Mouse (Mus musculus): ENCODE data around the gene Zbtb24. TPM values are rescaled to one million over a fixed set of nuclear protein-coding genes. Genes with fewer than 3 reads are reported as not detected.

The Zbtb24 gene
- total RNA-seq, 2 experiments from 2014 or later: 15.6 to 17.8 TPM

- intact Hi-C loops (cut with DNase I): no loop called here
- DNase-seq (ENCODE audit: low spot score in 2 of 2): no peak
These were observed 38.7 kb downstream of the Zbtb24 start for GRCm38 (mm10) chr10:41488877-41489276.

GRCm38 (mm10) chr10:41489294-41489693 is 39.1 kb downstream of the Zbtb24 start:
- intact Hi-C loops (cut with DNase I): no loop called here
- no peak for DNase-seq (ENCODE audit: low spot score in 2 of 2)

- intact Hi-C loops (cut with DNase I): no loop called here
- DNase-seq (ENCODE audit: low spot score in 2 of 2): peak; percentile 93 to 96
These were observed 39.7 kb downstream of the Zbtb24 start, which contains the start of the genes Smpd2 and Ppil6 for GRCm38 (mm10) chr10:41489708-41490517. Gene Smpd2 (minus strand): TSS chr10:41490369. Gene Ppil6 (plus strand): TSS chr10:41490439.

GRCm38 (mm10) chr10:41490518-41490873 is 40.3 kb downstream of the Zbtb24 start:
- DNase-seq (ENCODE audit: low spot score in 2 of 2): no peak
- intact Hi-C loops (cut with DNase I): no loop called here

GRCm38 (mm10) chr10:41491111-41491510 is 40.9 kb downstream of the Zbtb24 start:
- intact Hi-C loops (cut with DNase I): no loop called here
- DNase-seq (ENCODE audit: low spot score in 2 of 2): no peak

- intact Hi-C loops (cut with DNase I): loop anchor here (5.0 to 10.0 kb wide), 3 partner anchors 49 to 496 kb away; partner anchors contain the start of genes Ak9, Fig4 and Zbtb24
- DNase-seq (ENCODE audit: low spot score in 2 of 2): peak; percentile 31 to 65
These were observed 50.8 kb downstream of the Zbtb24 start for GRCm38 (mm10) chr10:41500941-41501340.

GRCm38 (mm10) chr10:41504996-41505395 is 54.8 kb downstream of the Zbtb24 start:
- DNase-seq (ENCODE audit: low spot score in 2 of 2): no peak
- intact Hi-C loops (cut with DNase I): loop anchor here (5.0 to 10.0 kb wide), 4 partner anchors 53 to 500 kb away; partner anchors contain the start of genes Ak9, Fig4 and Zbtb24

- peak; percentile 79 to 90 for DNase-seq (ENCODE audit: low spot score in 2 of 2)
- intact Hi-C loops (cut with DNase I): loop anchor here (5.0 to 10.0 kb wide), 3 partner anchors 73 to 501 kb away; partner anchors contain the start of genes Ak9 and Fig4
These were observed 55.3 kb downstream of the Zbtb24 start for GRCm38 (mm10) chr10:41505446-41505845.

GRCm38 (mm10) chr10:41509160-41509559 is 59.0 kb downstream of the Zbtb24 start:
- DNase-seq (ENCODE audit: low spot score in 2 of 2): no peak
- intact Hi-C loops (cut with DNase I): loop anchor here (5.0 to 10.0 kb wide), 3 partner anchors 77 to 504 kb away; partner anchors contain the start of genes Ak9 and Fig4

GRCm38 (mm10) chr10:41514301-41514700 is 64.1 kb downstream of the Zbtb24 start:
- no peak for DNase-seq (ENCODE audit: low spot score in 2 of 2)
- intact Hi-C loops (cut with DNase I): loop anchor here (10.0 kb wide), 1 partner anchor 780 kb away; no protein-coding TSS in a partner anchor

- intact Hi-C loops (cut with DNase I): loop anchor here (10.0 kb wide), 1 partner anchor 780 kb away; no protein-coding TSS in a partner anchor
- DNase-seq (ENCODE audit: low spot score in 2 of 2): no peak
These were observed 64.7 kb downstream of the Zbtb24 start for GRCm38 (mm10) chr10:41514921-41515320.

Other genes with a start within 250 kb of the Zbtb24 start
- 10 to 100 TPM; 30.1 to 31.5 TPM for gene Fig4, start 147.1 kb upstream of the Zbtb24 start, total RNA-seq (2021)
- gene Ak9, start 146.4 kb upstream of the Zbtb24 start, total RNA-seq (2021): under 1 TPM in 1 of 2 experiments, not detected in 1; 0.08 TPM
- 10 to 100 TPM; 19.4 to 27.0 TPM for gene Mical1, start 25.9 kb downstream of the Zbtb24 start, total RNA-seq (2021)
- 10 to 100 TPM; 20.8 to 24.7 TPM for gene Smpd2, start 40.0 kb downstream of the Zbtb24 start, total RNA-seq (2021)
- 1 to 10 TPM; 6.3 to 7.6 TPM for gene Ppil6, start 40.1 kb downstream of the Zbtb24 start, total RNA-seq (2021)
- 10 to 100 TPM; 56.1 to 57.1 TPM for gene Cd164, start 69.0 kb downstream of the Zbtb24 start, total RNA-seq (2021)